Comparison of ENCODE assay signal across 24 mouse cellular contexts in genomic region chr6:72227665-72228265, GRCm38 (mm10). TPM values are rescaled to one million over a fixed set of nuclear protein-coding genes. Genes with fewer than 3 reads are reported as not detected.
DNase-seq lines count a peak whose midpoint lies in the region; ATAC-seq and TF ChIP-seq lines count a peak whose summit lies in the region.
"Had no signal": no experiment of that assay in that cellular context is flagged by ENCODE, and none has a peak within 500 bp of the region (broad histone marks: within the 10 kb centered on the region; RNA-seq: fewer than 3 reads in every experiment).

No protein-coding gene starts in this region.

- TF ChIP-seq CTCF in stomach, postnatal 0 days (IDR thresholded peaks at IDR 0.05; ENCODE audit: low read depth) = no peak

- 0 out of 2 replicates have a peak, but pooled peaks have one; percentile 4 for ATAC-seq in stomach, embryonic 16.5 days (ENCODE audit: insufficient read depth, low FRiP score)
- no peak for ATAC-seq in stomach, postnatal 0 days (ENCODE audit: low FRiP score, low TSS enrichment)
- no peak for ATAC-seq in midbrain, embryonic 15.5 days (replicated peaks)
- ATAC-seq: forebrain, embryonic 15.5 days; Patski had no signal

- no peak for TF ChIP-seq EP300 in stomach, postnatal 0 days (optimal IDR thresholded peaks at IDR 0.05)

- H3K4me2 ChIP-seq in stomach, embryonic 16.5 days (ENCODE audit: low read depth, low read length) = no peak overlapping the region
- H3K4me2 ChIP-seq in stomach, postnatal 0 days (replicated peaks; ENCODE audit: low read depth) = no peak overlapping the region
- no peak overlapping the region for H3K4me2 ChIP-seq in midbrain, embryonic 15.5 days
- H3K4me2 ChIP-seq: embryonic facial prominence, embryonic 13.5 days; forebrain, embryonic 12.5 days; forebrain, embryonic 15.5 days; heart, embryonic 11.5 days; hindbrain, embryonic 12.5 days; hindbrain, embryonic 15.5 days had no signal

- no peak overlapping the region for H3K27ac ChIP-seq in heart, embryonic 10.5 days
- H3K27ac ChIP-seq in stomach, embryonic 16.5 days (ENCODE audit: low read length) = no peak overlapping the region
- H3K27ac ChIP-seq in stomach, postnatal 0 days (replicated peaks) = no peak overlapping the region
- no peak overlapping the region for H3K27ac ChIP-seq in midbrain, embryonic 15.5 days
- H3K27ac ChIP-seq: embryonic facial prominence, embryonic 10.5 days; embryonic facial prominence, embryonic 13.5 days; forebrain, embryonic 12.5 days; forebrain, embryonic 15.5 days; heart, adult 2 months; hindbrain, embryonic 12.5 days; hindbrain, embryonic 15.5 days had no signal

- no peak overlapping the region for H3K9ac ChIP-seq in stomach, embryonic 16.5 days (ENCODE audit: low read length)
- no peak overlapping the region for H3K9ac ChIP-seq in stomach, postnatal 0 days (ENCODE audit: low read length)
- H3K9ac ChIP-seq in midbrain, embryonic 15.5 days = no peak overlapping the region
- H3K9ac ChIP-seq: embryonic facial prominence, embryonic 13.5 days; forebrain, embryonic 12.5 days; forebrain, embryonic 15.5 days; hindbrain, embryonic 12.5 days; hindbrain, embryonic 15.5 days had no signal

- peaks cover 60% of the 10 kb centered on the region for H3K4me1 ChIP-seq in heart, embryonic 10.5 days
- peaks cover 10% of the 10 kb centered on the region for H3K4me1 ChIP-seq in stomach, embryonic 16.5 days (ENCODE audit: control insufficient read depth, insufficient read depth, low read length)
- no peaks in the 10 kb centered on the region for H3K4me1 ChIP-seq in stomach, postnatal 0 days (replicated peaks; ENCODE audit: control insufficient read depth, insufficient read depth)
- peaks cover 3% of the 10 kb centered on the region; the same call in 1 of the 2 replicates for H3K4me1 ChIP-seq in midbrain, embryonic 15.5 days

- peak; percentile 89 for DNase-seq in heart, adult 11 months
- no peak for DNase-seq in heart, embryonic 10.5 days (ENCODE audit: low spot score)
- no peak for DNase-seq in stomach, postnatal 0 days (ENCODE audit: low spot score)
- peak; percentile 44 for DNase-seq in splenic B cell, adult 2 months (ENCODE audit: low read depth, low spot score)
- DNase-seq: adrenal gland, postnatal 14 days; cerebellum, adult 11-12 months; cerebellum, adult 8-10 months; cerebellum, postnatal 10 days; cerebellum, postnatal 36 days; embryo, embryonic 11 days; gastrocnemius, postnatal 25 days; heart, adult 2 months had no signal

- H3K27me3 ChIP-seq in heart, embryonic 10.5 days (ENCODE audit: insufficient read depth, poor library complexity, severe bottlenecking) = peaks cover 32% of the 10 kb centered on the region
- H3K27me3 ChIP-seq in stomach, embryonic 16.5 days (ENCODE audit: control insufficient read depth, insufficient read depth, low read length) = no peaks in the 10 kb centered on the region
- H3K27me3 ChIP-seq in stomach, postnatal 0 days (ENCODE audit: control insufficient read depth, insufficient read depth, low read length) = no peaks in the 10 kb centered on the region
- no peaks in the 10 kb centered on the region for H3K27me3 ChIP-seq in splenic B cell, adult 2 months (ENCODE audit: control insufficient read depth, insufficient read depth, low read length, poor library complexity, severe bottlenecking)
- H3K27me3 ChIP-seq in midbrain, embryonic 15.5 days (replicated peaks) = peaks cover 12% of the 10 kb centered on the region
- H3K27me3 ChIP-seq: forebrain, embryonic 15.5 days; Patski had no signal

- no peaks in the 10 kb centered on the region for H3K36me3 ChIP-seq in heart, embryonic 10.5 days
- H3K36me3 ChIP-seq in stomach, embryonic 16.5 days (ENCODE audit: control insufficient read depth, insufficient read depth, low read length) = no peaks in the 10 kb centered on the region
- H3K36me3 ChIP-seq in stomach, postnatal 0 days (ENCODE audit: control insufficient read depth, insufficient read depth, low read length) = no peaks in the 10 kb centered on the region
- H3K36me3 ChIP-seq in splenic B cell, adult 2 months (ENCODE audit: control insufficient read depth, insufficient read depth, low read length, poor library complexity, severe bottlenecking) = no peaks in the 10 kb centered on the region
- no peaks in the 10 kb centered on the region for H3K36me3 ChIP-seq in midbrain, embryonic 15.5 days (replicated peaks)
- H3K36me3 ChIP-seq: embryonic facial prominence, embryonic 13.5 days; forebrain, embryonic 12.5 days; forebrain, embryonic 15.5 days; G1E; hindbrain, embryonic 12.5 days; hindbrain, embryonic 15.5 days had no signal

- H3K4me3 ChIP-seq in heart, embryonic 10.5 days = no peak overlapping the region
- H3K4me3 ChIP-seq in stomach, embryonic 16.5 days (replicated peaks; ENCODE audit: low read length) = no peak overlapping the region
- H3K4me3 ChIP-seq in stomach, postnatal 0 days (ENCODE audit: low read depth, low read length) = no peak overlapping the region
- H3K4me3 ChIP-seq in midbrain, embryonic 15.5 days = no peak overlapping the region
- H3K4me3 ChIP-seq: embryonic facial prominence, embryonic 10.5 days; embryonic facial prominence, embryonic 13.5 days; erythroblast, embryonic 14.5 days; forebrain, embryonic 12.5 days; forebrain, embryonic 15.5 days; heart, adult 2 months; hindbrain, embryonic 12.5 days; hindbrain, embryonic 15.5 days had no signal

- H3K9me3 ChIP-seq in heart, embryonic 10.5 days = no peaks in the 10 kb centered on the region
- no peaks in the 10 kb centered on the region for H3K9me3 ChIP-seq in stomach, embryonic 16.5 days (replicated peaks; ENCODE audit: control insufficient read depth, low read length)
- no peaks in the 10 kb centered on the region for H3K9me3 ChIP-seq in stomach, postnatal 0 days (ENCODE audit: control insufficient read depth, low read length)
- H3K9me3 ChIP-seq in midbrain, embryonic 15.5 days = no peaks in the 10 kb centered on the region
- H3K9me3 ChIP-seq: embryonic facial prominence, embryonic 10.5 days; embryonic facial prominence, embryonic 13.5 days; forebrain, embryonic 12.5 days; forebrain, embryonic 15.5 days; G1E; hindbrain, embryonic 12.5 days; hindbrain, embryonic 15.5 days had no signal

- WGBS in heart, embryonic 10.5 days = 56% methylated on average over 9 of the region's 9 CpGs
- WGBS in stomach, embryonic 16.5 days = 62% methylated on average over 9 of the region's 9 CpGs
- 67% methylated on average over 9 of the region's 9 CpGs for WGBS in stomach, postnatal 0 days
- 92% methylated on average over 9 of the region's 9 CpGs for WGBS in midbrain, embryonic 15.5 days

RNA-seq across cellular contexts. Expression of gene Atoh8, which starts 7.6 kb away (rescaled TPM):
- 10.9 and 15.7 TPM in 2 replicates for polyA plus RNA-seq in heart, embryonic 10.5 days (2016; fragmentation: Nextera tagmentation; extraction: Ambion mirVana)
- polyA plus RNA-seq in stomach, embryonic 16.5 days (2015; fragmentation: Nextera tagmentation; extraction: Ambion mirVana) = 8.6 and 9.2 TPM in 2 replicates
- 5.5 and 6.0 TPM in 2 replicates for polyA plus RNA-seq in stomach, postnatal 0 days (2015; fragmentation: Nextera tagmentation; extraction: Ambion mirVana)
- polyA plus RNA-seq in midbrain, embryonic 15.5 days (2015; fragmentation: Nextera tagmentation; extraction: Ambion mirVana) = 1.9 and 2.2 TPM in 2 replicates
- polyA plus RNA-seq: erythroblast, embryonic 14.5 days had no signal

Comparison
In these comparisons a context has a peak if more than half of its experiments do, and no peak if none do; other contexts are left out.
1. DNase-seq: peak in heart, adult 11 months (single experiment) and splenic B cell, adult 2 months (single experiment); none in heart, embryonic 10.5 days (single experiment) and stomach, postnatal 0 days (single experiment).